Mouse (Mus musculus): ENCODE results near the gene Sco1. TPM values are rescaled to one million over a fixed set of nuclear protein-coding genes. Genes with fewer than 3 reads are reported as not detected.

Sco1 gene
- total and polyA plus RNA-seq, 3 experiments = 14.1 to 32.9 TPM; not detected in 1

DNA sequence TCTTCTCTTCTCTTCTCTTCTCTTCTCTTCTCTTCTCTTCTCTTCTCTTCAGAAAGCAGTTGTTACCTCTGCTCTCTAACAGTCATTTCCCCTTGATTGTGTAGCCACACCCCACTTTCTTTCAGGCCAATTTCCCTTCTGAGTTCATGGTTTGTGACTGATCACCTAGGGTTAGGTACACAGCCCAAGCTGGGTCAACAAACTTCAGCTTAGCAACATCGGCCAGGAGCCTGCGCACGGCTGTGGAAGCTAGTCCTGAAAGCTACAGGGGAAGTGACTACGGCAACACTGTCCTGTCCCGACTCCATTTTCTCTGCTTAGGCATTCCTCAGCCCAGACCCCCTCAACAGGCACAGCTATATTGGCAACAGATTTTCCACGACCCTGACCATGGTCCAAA lies 7.5 kb upstream of the Sco1 start:
- no peak for DNase-seq (ENCODE audit: low read depth, low spot score)
- no peaks in the 10 kb centered on the region for H3K27me3 ChIP-seq (ENCODE audit: control insufficient read depth in 1 of 2, insufficient read depth in 2 of 2, low read length in 2 of 2)
- H3K27ac ChIP-seq (ENCODE audit: control insufficient read depth, low read depth, low read length) = no peak overlapping the region
- peaks cover 1% of the 10 kb centered on the region; the same call in 1 of the 2 replicates for H3K79me2 ChIP-seq (ENCODE audit: control insufficient read depth, insufficient read depth, low read length, poor library complexity)
- H3K9ac ChIP-seq (ENCODE audit: control insufficient read depth, low read depth, low read length, poor library complexity, severe bottlenecking) = no peak overlapping the region
- H3K36me3 ChIP-seq (ENCODE audit: control insufficient read depth in 1 of 2, insufficient read depth in 2 of 2, low read length in 2 of 2) = peaks cover 0 to 4% of the 10 kb centered on the region in 2 experiments; a peak in 2 of 4 replicates
- no peak overlapping the region for H3K4me3 ChIP-seq (ENCODE audit: control insufficient read depth in 1 of 2, insufficient read depth in 1 of 2, low read depth in 2 of 2, low read length in 2 of 2)
- no peaks in the 10 kb centered on the region for H3K4me1 ChIP-seq (ENCODE audit: control insufficient read depth in 1 of 2, insufficient read depth in 2 of 2, low read length in 2 of 2)
- no peaks in the 10 kb centered on the region for H3K9me3 ChIP-seq (replicated peaks; ENCODE audit: insufficient read depth, low read length)
- TF ChIP-seq ZMIZ1 (IDR thresholded peaks at IDR 0.05; ENCODE audit: low read depth, low read length) = no peak
- no peak for TF ChIP-seq POLR2A (IDR thresholded peaks at IDR 0.05; ENCODE audit: control insufficient read depth in 1 of 2, insufficient read depth in 1 of 2, low read depth in 1 of 2, low read length in 2 of 2, poor library complexity in 1 of 2)
- no peak for TF ChIP-seq BHLHE40 (IDR thresholded peaks at IDR 0.05; ENCODE audit: borderline replicate concordance, low read depth, low read length)
- no peak for TF ChIP-seq RAD21 (IDR thresholded peaks at IDR 0.05; ENCODE audit: low read depth, low read length)
- no peak for TF ChIP-seq MEF2A (IDR thresholded peaks at IDR 0.05; ENCODE audit: extremely low read depth, insufficient replicate concordance, low read depth, low read length, poor library complexity, severe bottlenecking)
- TF ChIP-seq EP300 (IDR thresholded peaks at IDR 0.05; ENCODE audit: low read depth in 1 of 2, low read length in 2 of 2) = no peak
- no peak for TF ChIP-seq UBTF (IDR thresholded peaks at IDR 0.05; ENCODE audit: borderline replicate concordance, insufficient read depth, low read depth, low read length)
- TF ChIP-seq TAL1 (IDR thresholded peaks at IDR 0.05; ENCODE audit: low read length) = no peak
- no peak for TF ChIP-seq KAT2A (conservative IDR thresholded peaks at IDR 0.05; ENCODE audit: low read depth, low read length)
- no peak for TF ChIP-seq ZKSCAN1 (IDR thresholded peaks at IDR 0.05; ENCODE audit: low read depth, low read length)
- TF ChIP-seq RCOR1 (IDR thresholded peaks at IDR 0.05; ENCODE audit: low read depth, low read length) = no peak
- TF ChIP-seq JUND (IDR thresholded peaks at IDR 0.05; ENCODE audit: low read depth, low read length) = no peak
- no peak for TF ChIP-seq GATA1 (IDR thresholded peaks at IDR 0.05; ENCODE audit: low read depth, low read length)
- TF ChIP-seq MAFK (IDR thresholded peaks at IDR 0.05; ENCODE audit: borderline replicate concordance, low read depth, low read length) = no peak
- TF ChIP-seq E2F4 (IDR thresholded peaks at IDR 0.05; ENCODE audit: borderline replicate concordance, low read depth, low read length) = no peak
- no peak for TF ChIP-seq TCF12 (IDR thresholded peaks at IDR 0.05; ENCODE audit: low read depth, low read length)
- no peak for TF ChIP-seq ZC3H11A (IDR thresholded peaks at IDR 0.05; ENCODE audit: low read depth, low read length)
- no peak for TF ChIP-seq ELF1 (IDR thresholded peaks at IDR 0.05; ENCODE audit: low read depth, low read length)
- no peak for TF ChIP-seq NELFE (IDR thresholded peaks at IDR 0.05; ENCODE audit: low read depth, low read length)
- TF ChIP-seq TBP (IDR thresholded peaks at IDR 0.05; ENCODE audit: low read depth, low read length) = no peak

DNA sequence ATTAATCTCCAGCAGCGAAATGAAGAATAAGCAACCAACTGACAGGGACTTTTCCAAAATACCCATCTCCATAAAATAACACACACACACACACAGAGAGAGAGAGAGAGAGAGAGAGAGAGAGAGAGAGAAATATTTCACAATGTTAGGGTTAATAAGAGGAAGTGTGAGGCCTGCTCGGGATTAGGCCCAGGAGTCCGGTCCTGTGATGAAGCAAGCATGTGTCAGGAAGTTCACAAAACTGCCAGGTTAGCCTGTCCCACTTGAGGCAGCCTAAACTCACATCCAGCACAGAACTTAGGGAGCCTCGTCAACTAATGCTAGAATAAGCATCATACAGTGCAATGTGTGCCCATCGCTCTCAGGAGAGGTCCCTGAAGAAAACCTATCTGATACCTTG lies 5.3 kb upstream of the Sco1 start:
- DNase-seq (ENCODE audit: low read depth, low spot score) = no peak
- Histone ChIP-seq H3K36me3 (ENCODE audit: control insufficient read depth in 1 of 2, insufficient read depth in 2 of 2, low read length in 2 of 2) (peaks cover 0 to 3% of the 10 kb centered on the region in 2 experiments; a peak in 2 of 4 replicates), H3K4me1 (ENCODE audit: control insufficient read depth in 1 of 2, insufficient read depth in 2 of 2, low read length in 2 of 2) (peaks cover 4% of the 10 kb centered on the region in 2 experiments; a peak in 3 of 4 replicates), H3K27ac (ENCODE audit: control insufficient read depth, low read depth, low read length) (no peak overlapping the region), H3K4me3 (ENCODE audit: control insufficient read depth in 1 of 2, insufficient read depth in 1 of 2, low read depth in 2 of 2, low read length in 2 of 2) (no peak overlapping the region), H3K9me3 (replicated peaks; ENCODE audit: insufficient read depth, low read length) (no peaks in the 10 kb centered on the region), H3K27me3 (ENCODE audit: control insufficient read depth in 1 of 2, insufficient read depth in 2 of 2, low read length in 2 of 2) (no peaks in the 10 kb centered on the region), H3K79me2 (ENCODE audit: control insufficient read depth, insufficient read depth, low read length, poor library complexity) (peaks cover 9% of the 10 kb centered on the region), H3K9ac (ENCODE audit: control insufficient read depth, low read depth, low read length, poor library complexity, severe bottlenecking) (no peak overlapping the region)
- TF ChIP-seq EP300 (IDR thresholded peaks at IDR 0.05; ENCODE audit: low read depth in 1 of 2, low read length in 2 of 2) = no peak
- no peak for TF ChIP-seq ETS1 (IDR thresholded peaks at IDR 0.05; ENCODE audit: low read depth, low read length)
- TF ChIP-seq SMC3 (IDR thresholded peaks at IDR 0.05; ENCODE audit: low read depth, low read length) = no peak
- no peak for TF ChIP-seq CHD2 (IDR thresholded peaks at IDR 0.05; ENCODE audit: low read length)
- no peak for TF ChIP-seq MXI1 (IDR thresholded peaks at IDR 0.05; ENCODE audit: low read depth, low read length)
- no peak for TF ChIP-seq CHD1 (IDR thresholded peaks at IDR 0.05; ENCODE audit: low read depth, low read length)
- no peak for TF ChIP-seq TBP (IDR thresholded peaks at IDR 0.05; ENCODE audit: low read depth, low read length)
- no peak for TF ChIP-seq GABPA (IDR thresholded peaks at IDR 0.05; ENCODE audit: low read depth, low read length)
- no peak for TF ChIP-seq MYB (IDR thresholded peaks at IDR 0.05; ENCODE audit: low read depth, low read length)
- TF ChIP-seq NELFE (IDR thresholded peaks at IDR 0.05; ENCODE audit: low read depth, low read length) = no peak
- TF ChIP-seq MEF2A (IDR thresholded peaks at IDR 0.05; ENCODE audit: extremely low read depth, insufficient replicate concordance, low read depth, low read length, poor library complexity, severe bottlenecking) = no peak
- no peak for TF ChIP-seq NRF1 (IDR thresholded peaks at IDR 0.05; ENCODE audit: insufficient read depth, low read depth, low read length, poor library complexity, severe bottlenecking)

Measured in MEL (cell line).